Comparison of ENCODE assay signal across 15 mouse cellular contexts in the genomic region with DNA sequence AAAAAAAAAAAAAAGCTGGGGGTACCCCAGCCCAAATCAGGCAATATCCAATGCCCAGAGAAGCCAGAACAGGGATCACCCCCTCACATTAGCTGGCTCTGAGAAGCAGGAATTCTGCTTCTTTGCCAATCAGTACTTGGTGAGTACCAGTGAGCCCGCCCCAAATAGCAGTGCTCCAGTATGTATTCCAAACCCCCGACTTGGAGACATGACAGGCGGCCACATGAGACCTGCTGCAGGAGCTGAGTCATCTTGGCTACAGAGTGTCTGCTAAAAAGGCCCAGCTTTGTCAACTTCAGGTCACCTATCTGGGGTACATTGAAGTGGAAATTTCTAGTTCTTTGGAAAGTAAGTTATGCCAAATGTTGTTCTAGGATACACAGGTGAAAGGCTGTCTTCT.
"Had no signal": no experiment of that assay in that cellular context is flagged by ENCODE, and none has a peak within 500 bp of the region (broad histone marks: within the 10 kb centered on the region; RNA-seq: fewer than 3 reads in every experiment).

No protein-coding gene starts in this region.

- H3K27ac ChIP-seq: neural tube, embryonic 15.5 days; stomach, embryonic 15.5 days; stomach, postnatal 0 days had no signal

- DNase-seq: retina, postnatal 1 day; right cerebral cortex, adult 18-20 months; right cerebral cortex, postnatal 14 days; right cerebral cortex, postnatal 25 days; right cerebral cortex, postnatal 4 days; spleen, adult 18-20 months; thymus, adult 18-20 months; thymus, adult 2 months; thymus, postnatal 14 days; thymus, postnatal 25 days; thymus, postnatal 36 days; thymus, postnatal 4 days had no signal

- H3K4me2 ChIP-seq: neural tube, embryonic 15.5 days; stomach, embryonic 15.5 days had no signal

- H3K9ac ChIP-seq: neural tube, embryonic 15.5 days; stomach, embryonic 15.5 days had no signal

- H3K9me3 ChIP-seq: neural tube, embryonic 15.5 days; stomach, embryonic 15.5 days had no signal

- H3K27me3 ChIP-seq: neural tube, embryonic 15.5 days; stomach, embryonic 15.5 days had no signal

- H3K36me3 ChIP-seq: neural tube, embryonic 15.5 days; stomach, embryonic 15.5 days had no signal

- H3K4me1 ChIP-seq: neural tube, embryonic 15.5 days; stomach, embryonic 15.5 days had no signal

- H3K4me3 ChIP-seq: neural tube, embryonic 15.5 days; stomach, embryonic 15.5 days had no signal
